Mouse (Mus musculus) brain, embryonic 14.5 days (tissue): ENCODE data around the gene Tcf20.

Source experiments
- CTCF ChIP-seq: fragments of 200-500 bp; IDR thresholded peaks from 2 replicates; pipeline ENCODE4 v1.5.1; 2012; ENCODE audit warnings: inconsistent platforms, mild to moderate bottlenecking, moderate library complexity, borderline replicate concordance; ENCODE audit not compliant: insufficient read depth, insufficient read length; ENCODE audit errors: extremely low read depth
- POLR2A ChIP-seq: fragments of 200-500 bp; IDR thresholded peaks from 2 replicates; pipeline ENCODE4 v1.6.1; 2012; ENCODE audit warnings: mild to moderate bottlenecking, inconsistent platforms, borderline replicate concordance; ENCODE audit not compliant: poor library complexity, insufficient read depth, insufficient read length, severe bottlenecking; ENCODE audit errors: extremely low read depth

- no peak for TF ChIP-seq POLR2A
- TF ChIP-seq CTCF = no peak
Observed at GRCm38 (mm10) chr15:82872037-82872436, 115.6 kb downstream of the Tcf20 start.
